Mouse (Mus musculus): ENCODE results near the gene Olfr552.

DNA sequence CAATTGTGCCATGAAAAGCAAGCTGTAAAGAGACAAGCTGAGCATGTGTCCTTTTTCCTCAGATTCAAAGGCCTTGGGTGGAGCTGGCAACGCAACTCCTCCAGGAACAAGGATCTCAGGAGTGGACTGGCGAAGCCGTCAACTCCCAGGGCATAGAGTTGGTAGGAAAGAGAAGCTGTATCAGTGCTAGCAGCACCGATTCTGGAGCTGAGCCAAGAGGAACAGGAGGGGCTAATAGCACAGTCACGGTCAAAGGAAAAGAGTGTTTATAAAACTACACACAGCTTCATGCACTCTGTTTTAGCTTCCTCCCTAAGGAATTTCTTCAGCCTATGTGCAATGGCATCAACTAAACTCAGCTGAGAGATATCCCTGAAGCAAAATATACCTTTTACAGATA, 22.0 kb downstream of the Olfr552 start:
- no peak for TF ChIP-seq CTCF (IDR thresholded peaks at IDR 0.05; ENCODE audit: borderline replicate concordance, insufficient read depth, low read depth, low read length)
- no peak for TF ChIP-seq POLR2A (IDR thresholded peaks at IDR 0.05; ENCODE audit: borderline replicate concordance, insufficient read depth, low read length)

Data from cerebellum, adult 2 months (tissue).